Mouse (Mus musculus) thymus, adult 2 months (tissue): ENCODE measurements around the gene Cacfd1.

ENCODE experiments used
- CTCF ChIP-seq: fragments of 200-500 bp; IDR thresholded peaks from 2 replicates; pipeline ENCODE4 v1.5.1; 2012; ENCODE audit warnings: mild to moderate bottlenecking, control low read depth, low read length, moderate library complexity, borderline replicate concordance; ENCODE audit not compliant: control insufficient read depth, poor library complexity, insufficient read depth; ENCODE audit errors: extremely low read depth
- POLR2A ChIP-seq: fragments of 200-500 bp; IDR thresholded peaks from 2 replicates; pipeline ENCODE4 v1.6.1; 2012; ENCODE audit warnings: mild to moderate bottlenecking, low read length, control low read depth, moderate library complexity; ENCODE audit not compliant: control insufficient read depth, poor library complexity, insufficient read depth; ENCODE audit errors: extremely low read depth

DNA sequence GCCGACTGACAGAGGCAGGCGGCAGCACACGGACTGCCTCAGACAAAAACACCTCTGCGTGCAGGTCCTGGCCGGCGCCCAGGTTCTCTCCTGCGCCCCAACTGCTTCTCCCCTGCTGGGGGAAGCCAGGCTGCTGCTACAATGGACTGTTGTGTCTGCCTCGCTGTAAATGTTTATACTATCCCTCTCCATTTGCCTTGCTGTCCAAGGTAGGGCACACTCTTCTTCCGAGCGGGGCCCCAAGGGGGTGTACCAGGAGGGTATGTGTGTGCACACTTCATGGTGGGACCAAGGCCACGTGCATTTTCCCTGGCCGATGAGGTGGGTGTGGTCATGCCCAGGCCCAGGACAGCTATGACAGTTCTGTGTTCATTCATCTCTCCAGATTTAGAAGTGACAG is 49.0 kb downstream of the Cacfd1 start:
- TF ChIP-seq CTCF (no peak), POLR2A (no peak)
